Mouse (Mus musculus): ENCODE results near the gene Klrg2. TPM values are rescaled to one million over a fixed set of nuclear protein-coding genes. Genes with fewer than 3 reads are reported as not detected.
A peak's percentile ranks its signal among the peaks of the same experiment; 100 is the strongest.

Gene Klrg2
- total and polyA plus RNA-seq, 2 experiments from 2014 or later: 0.48 to 0.73 TPM

- no peak for ATAC-seq
- Histone ChIP-seq H3K9me3 (ENCODE audit: low read length) (no peaks in the 10 kb centered on the region), H3K36me3 (ENCODE audit: insufficient read depth, low read length) (no peaks in the 10 kb centered on the region), H3K27me3 (ENCODE audit: insufficient read depth, low read length) (peaks cover 14% of the 10 kb centered on the region; the same call in 1 of the 2 replicates), H3K4me3 (ENCODE audit: low read length) (no peak overlapping the region), H3K27ac (no peak overlapping the region), H3K9ac (replicated peaks; ENCODE audit: low read length) (no peak overlapping the region), H3K4me1 (ENCODE audit: insufficient read depth, low read length) (peaks cover 7% of the 10 kb centered on the region; the same call in 1 of the 2 replicates), H3K4me2 (ENCODE audit: low read depth, low read length) (no peak overlapping the region)
- 92% methylated on average over 2 of the region's 2 CpGs for WGBS
- DNase-seq (ENCODE audit: low spot score): no peak
- no peak for TF ChIP-seq CTCF (IDR thresholded peaks at IDR 0.05; ENCODE audit: low read depth)
Observed at GRCm38 (mm10) chr6:38632826-38633225, 4.2 kb downstream of the Klrg2 start.

GRCm38 (mm10) chr6:38629556-38629955 is 7.5 kb downstream of the Klrg2 start:
- H3K4me2 ChIP-seq (ENCODE audit: low read depth, low read length): no peak overlapping the region
- 93% methylated on average over 1 of the region's 1 CpGs for WGBS
- H3K36me3 ChIP-seq (ENCODE audit: insufficient read depth, low read length): no peaks in the 10 kb centered on the region
- H3K9me3 ChIP-seq (ENCODE audit: low read length): no peaks in the 10 kb centered on the region
- H3K4me1 ChIP-seq (ENCODE audit: insufficient read depth, low read length): no peaks in the 10 kb centered on the region
- DNase-seq (ENCODE audit: low spot score): no peak
- no peak for TF ChIP-seq CTCF (IDR thresholded peaks at IDR 0.05; ENCODE audit: low read depth)
- no peaks in the 10 kb centered on the region for H3K27me3 ChIP-seq (ENCODE audit: insufficient read depth, low read length)
- no peak overlapping the region for H3K27ac ChIP-seq
- H3K9ac ChIP-seq (replicated peaks; ENCODE audit: low read length): no peak overlapping the region
- no peak overlapping the region for H3K4me3 ChIP-seq (ENCODE audit: low read length)
- no peak for ATAC-seq

- no peaks in the 10 kb centered on the region; the same call in 1 of the 2 replicates for H3K36me3 ChIP-seq (ENCODE audit: insufficient read depth, low read length)
- no peak for TF ChIP-seq CTCF (IDR thresholded peaks at IDR 0.05; ENCODE audit: low read depth)
Observed at GRCm38 (mm10) chr6:38627486-38627885, 9.6 kb downstream of the Klrg2 start.

GRCm38 (mm10) chr6:38627081-38627480 is 10.0 kb downstream of the Klrg2 start:
- no peak for TF ChIP-seq CTCF (IDR thresholded peaks at IDR 0.05; ENCODE audit: low read depth)
- Histone ChIP-seq H3K27ac (no peak overlapping the region), H3K36me3 (ENCODE audit: insufficient read depth, low read length) (no peaks in the 10 kb centered on the region; the same call in 1 of the 2 replicates), H3K27me3 (ENCODE audit: insufficient read depth, low read length) (no peaks in the 10 kb centered on the region), H3K9ac (replicated peaks; ENCODE audit: low read length) (no peak overlapping the region), H3K4me1 (ENCODE audit: insufficient read depth, low read length) (no peaks in the 10 kb centered on the region), H3K4me3 (ENCODE audit: low read length) (no peak overlapping the region), H3K4me2 (ENCODE audit: low read depth, low read length) (no peak overlapping the region), H3K9me3 (ENCODE audit: low read length) (no peaks in the 10 kb centered on the region)
- DNase-seq (ENCODE audit: low spot score): no peak
- WGBS: 89% methylated on average over 4 of the region's 4 CpGs
- no peak for ATAC-seq

More at GRCm38 (mm10) chr6:38627486-38627885, 9.6 kb downstream of the Klrg2 start:
- Histone ChIP-seq H3K9me3 (ENCODE audit: low read length) (no peaks in the 10 kb centered on the region), H3K27me3 (ENCODE audit: insufficient read depth, low read length) (no peaks in the 10 kb centered on the region), H3K9ac (replicated peaks; ENCODE audit: low read length) (no peak overlapping the region), H3K4me1 (ENCODE audit: insufficient read depth, low read length) (no peaks in the 10 kb centered on the region), H3K27ac (no peak overlapping the region), H3K4me3 (ENCODE audit: low read length) (no peak overlapping the region), H3K4me2 (ENCODE audit: low read depth, low read length) (no peak overlapping the region)
- ATAC-seq (no peak), DNase-seq (ENCODE audit: low spot score) (no peak)
- 82% methylated on average over 4 of the region's 4 CpGs for WGBS

- no peak overlapping the region for H3K27ac ChIP-seq
- no peaks in the 10 kb centered on the region for H3K27me3 ChIP-seq (ENCODE audit: insufficient read depth, low read length)
- no peak overlapping the region for H3K9ac ChIP-seq (replicated peaks; ENCODE audit: low read length)
- no peaks in the 10 kb centered on the region for H3K4me1 ChIP-seq (ENCODE audit: insufficient read depth, low read length)
- no peak overlapping the region for H3K4me3 ChIP-seq (ENCODE audit: low read length)
- TF ChIP-seq CTCF (IDR thresholded peaks at IDR 0.05; ENCODE audit: low read depth): no peak
- ATAC-seq (no peak), DNase-seq (ENCODE audit: low spot score) (no peak)
- 94% methylated on average over 5 of the region's 5 CpGs for WGBS
- H3K36me3 ChIP-seq (ENCODE audit: insufficient read depth, low read length): no peaks in the 10 kb centered on the region; the same call in 1 of the 2 replicates
- H3K4me2 ChIP-seq (ENCODE audit: low read depth, low read length): no peak overlapping the region
- H3K9me3 ChIP-seq (ENCODE audit: low read length): no peaks in the 10 kb centered on the region
Observed at GRCm38 (mm10) chr6:38626086-38626485, 11.0 kb downstream of the Klrg2 start.

- peak; percentile 21 for DNase-seq (ENCODE audit: low spot score)
- H3K9me3 ChIP-seq (ENCODE audit: low read length): no peaks in the 10 kb centered on the region
- H3K36me3 ChIP-seq (ENCODE audit: insufficient read depth, low read length): no peaks in the 10 kb centered on the region; the same call in 1 of the 2 replicates
- ATAC-seq: no peak
- 49% methylated on average over 1 of the region's 1 CpGs for WGBS
- H3K9ac ChIP-seq (replicated peaks; ENCODE audit: low read length): no peak overlapping the region
- no peaks in the 10 kb centered on the region for H3K27me3 ChIP-seq (ENCODE audit: insufficient read depth, low read length)
- no peak overlapping the region for H3K4me2 ChIP-seq (ENCODE audit: low read depth, low read length)
- H3K4me1 ChIP-seq (ENCODE audit: insufficient read depth, low read length): no peaks in the 10 kb centered on the region
- H3K4me3 ChIP-seq (ENCODE audit: low read length): no peak overlapping the region
- TF ChIP-seq CTCF (IDR thresholded peaks at IDR 0.05; ENCODE audit: low read depth): no peak
- no peak overlapping the region for H3K27ac ChIP-seq
Observed at GRCm38 (mm10) chr6:38624439-38624838, 12.6 kb downstream of the Klrg2 start.

GRCm38 (mm10) chr6:38623457-38623856 is 13.6 kb downstream of the Klrg2 start:
- no peak overlapping the region for H3K27ac ChIP-seq
- no peaks in the 10 kb centered on the region for H3K9me3 ChIP-seq (ENCODE audit: low read length)
- H3K27me3 ChIP-seq (ENCODE audit: insufficient read depth, low read length): no peaks in the 10 kb centered on the region
- no peak overlapping the region for H3K4me3 ChIP-seq (ENCODE audit: low read length)
- H3K36me3 ChIP-seq (ENCODE audit: insufficient read depth, low read length): no peaks in the 10 kb centered on the region; the same call in 1 of the 2 replicates
- no peaks in the 10 kb centered on the region for H3K4me1 ChIP-seq (ENCODE audit: insufficient read depth, low read length)
- H3K4me2 ChIP-seq (ENCODE audit: low read depth, low read length): no peak overlapping the region
- WGBS: 78% methylated on average over 2 of the region's 2 CpGs
- no peak overlapping the region for H3K9ac ChIP-seq (replicated peaks; ENCODE audit: low read length)
- DNase-seq (ENCODE audit: low spot score) (no peak), ATAC-seq (no peak)
- TF ChIP-seq CTCF (IDR thresholded peaks at IDR 0.05; ENCODE audit: low read depth): no peak

Data from hindbrain, postnatal 0 days (tissue).